Mouse (Mus musculus): ENCODE results near the gene Cnnm3. TPM values are rescaled to one million over a fixed set of nuclear protein-coding genes. Genes with fewer than 3 reads are reported as not detected.

The Cnnm3 gene
- 3.9 and 4.6 TPM in 2 replicates for polyA plus RNA-seq (2015; fragmentation: Nextera tagmentation; extraction: Ambion mirVana)

DNA sequence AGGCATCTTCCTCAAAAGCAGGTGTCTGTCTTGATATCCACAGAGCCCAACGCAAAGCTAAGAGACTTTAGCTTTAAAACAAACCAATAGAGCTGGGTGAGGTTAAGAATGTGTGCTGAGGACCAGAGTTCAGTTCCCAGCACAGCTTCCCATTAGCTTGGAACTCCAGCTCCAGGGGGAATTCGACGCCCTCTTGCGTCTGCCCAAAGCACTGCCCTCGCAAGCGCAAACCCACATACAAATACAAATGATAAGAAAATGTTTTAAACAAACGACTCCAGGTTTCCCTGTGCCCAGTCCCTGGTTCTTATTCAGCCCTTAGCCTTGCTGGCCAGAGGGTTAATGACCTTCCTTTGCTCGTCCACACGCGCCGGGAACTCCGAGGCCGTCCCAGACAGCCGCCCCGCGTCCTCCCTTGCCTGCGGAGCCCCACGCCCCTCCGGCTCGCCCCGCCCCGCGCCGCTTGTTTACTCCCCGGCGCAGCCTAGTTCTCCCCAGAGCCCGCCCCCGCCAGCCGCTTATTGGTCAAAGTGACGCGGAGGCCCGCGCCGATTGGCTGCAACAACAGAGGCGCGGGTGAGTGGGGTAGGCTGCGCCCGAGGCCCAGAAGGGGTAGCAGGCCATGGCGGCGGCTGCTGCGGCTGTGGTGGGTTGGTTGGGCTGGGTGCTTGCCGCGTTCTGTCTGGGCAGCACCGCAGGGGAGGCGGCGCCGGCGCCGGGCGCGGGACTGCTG lies at the start of gene Cnnm3:
Gene Cnnm3, plus strand, starts transcription at position 579 of the 733 bp plus-strand sequence.

DNA sequence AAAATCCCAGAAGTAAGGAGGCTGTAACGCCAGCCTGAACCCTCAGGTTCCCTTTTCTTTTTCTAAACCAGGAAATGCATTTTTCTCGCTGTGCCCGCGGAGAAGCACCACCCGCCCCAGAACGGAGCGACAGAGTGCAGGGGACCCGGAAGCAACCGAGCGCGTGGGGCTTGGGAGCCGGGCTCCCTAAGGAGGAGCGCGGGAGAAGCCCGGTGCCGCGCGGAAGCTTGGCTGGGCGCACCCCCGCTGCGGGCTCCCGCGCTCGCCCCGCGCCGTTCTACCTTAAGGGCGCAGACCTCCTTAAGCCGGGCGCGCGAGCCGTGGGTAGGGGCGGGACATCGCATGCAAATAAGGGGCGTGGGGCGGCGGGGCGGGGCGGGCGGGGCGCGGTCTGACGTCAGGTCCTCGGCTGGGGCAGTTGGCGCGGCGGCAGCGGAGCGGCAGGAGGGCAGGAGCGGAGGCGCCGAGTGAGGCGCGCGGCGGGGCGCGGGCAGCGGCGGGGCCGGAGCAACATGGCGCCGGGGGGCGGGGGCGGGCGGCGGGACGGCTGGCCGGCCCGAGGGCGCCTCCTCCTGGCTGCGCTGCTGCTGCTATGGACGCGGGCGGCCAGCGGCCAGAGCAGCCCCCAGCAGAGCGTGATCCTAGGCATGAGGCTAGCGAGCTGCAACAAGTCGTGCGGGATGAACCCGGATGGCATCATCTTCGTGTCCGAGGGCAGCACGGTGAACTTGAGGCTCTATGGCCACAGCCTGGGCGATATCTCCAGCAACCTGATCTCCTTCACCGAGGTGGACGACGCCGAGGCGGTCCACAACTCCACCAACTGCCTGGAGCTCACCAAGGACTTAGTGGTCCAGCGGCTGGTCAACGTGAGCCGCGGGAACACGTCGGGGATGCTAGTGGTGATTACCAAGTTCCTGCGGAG lies 40.2 kb upstream of the Cnnm3 start, which contains the start of gene Cnnm4:
Gene Cnnm4, plus strand, starts transcription at position 440 of the 925 bp plus-strand sequence.

DNA sequence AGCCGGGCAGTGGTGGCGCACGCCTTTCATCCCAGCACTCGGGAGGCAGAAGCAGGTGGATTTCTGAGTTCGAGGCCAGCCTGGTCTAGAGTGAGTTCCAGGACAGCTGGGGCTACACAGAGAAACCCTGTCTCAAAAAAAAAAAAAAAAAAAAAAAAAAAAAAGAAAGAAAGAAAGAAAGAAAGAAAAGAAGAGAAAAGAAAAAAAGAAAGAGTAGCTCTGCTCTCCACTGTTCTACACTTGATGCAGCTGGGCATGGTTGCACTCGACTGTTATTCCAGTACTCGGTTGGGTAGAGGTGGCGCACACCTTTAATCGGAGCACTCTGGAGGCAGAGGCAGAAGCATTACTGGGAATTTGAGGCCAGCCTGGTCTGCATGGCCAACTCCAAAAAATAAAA lies 25.1 kb downstream of the Cnnm3 start, which contains the start of gene Ankrd23:
Gene Ankrd23, minus strand, starts transcription at position 101 of the 400 bp plus-strand sequence.

DNA sequence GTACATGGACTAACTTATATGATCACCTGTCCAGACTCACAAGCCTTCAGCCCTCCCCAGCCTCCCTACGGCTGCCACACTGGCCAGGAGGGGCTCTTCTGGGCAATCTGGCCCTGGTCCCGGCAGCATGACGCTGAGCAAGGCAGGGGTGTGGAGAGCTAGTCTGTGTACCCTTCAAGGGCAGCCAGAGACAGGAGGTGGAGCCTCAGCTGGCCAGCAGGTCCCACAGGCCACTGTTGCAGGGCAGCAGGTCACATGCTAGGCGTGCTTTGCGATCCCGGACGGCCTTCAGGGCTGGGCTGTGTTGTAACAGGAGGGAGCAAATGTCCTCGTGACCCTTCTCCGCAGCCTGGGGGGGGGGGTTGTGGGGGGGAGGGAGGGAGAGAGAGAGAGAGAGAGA lies 27.5 kb downstream of the Cnnm3 start, which contains the start of gene Gm42417:
Gene Gm42417, minus strand, starts transcription at position 244 of the 400 bp plus-strand sequence.

DNA sequence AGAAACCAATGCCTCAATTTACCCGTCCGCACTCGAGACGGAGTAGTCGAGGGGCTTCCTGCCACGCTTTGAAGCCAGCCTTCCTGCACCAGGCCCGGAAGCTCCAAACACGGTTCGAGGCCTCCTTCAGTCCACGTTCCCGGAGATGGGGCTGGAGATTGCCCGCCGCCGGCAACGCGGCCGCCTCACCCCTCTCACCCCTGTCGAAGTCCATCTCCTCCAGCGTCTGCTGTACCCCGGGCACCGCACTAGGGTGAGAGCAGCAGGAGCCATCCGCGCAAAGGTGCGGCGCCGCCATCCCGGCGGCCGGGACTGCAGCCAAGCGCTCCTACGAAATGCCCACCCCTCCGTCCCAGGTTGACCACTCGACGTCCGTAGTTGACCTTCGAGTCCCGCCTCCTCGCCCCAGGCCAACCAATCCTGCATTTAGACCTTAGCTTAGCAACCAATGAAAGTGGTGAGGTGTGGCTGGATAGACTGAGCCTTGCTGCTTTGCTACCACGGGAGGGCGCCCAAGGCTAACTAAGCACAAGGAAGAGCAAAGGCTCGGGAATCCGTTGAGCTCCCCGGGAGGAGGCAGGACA lies 35.3 kb downstream of the Cnnm3 start, which contains the start of gene Ankrd39:
Gene Ankrd39, minus strand, starts transcription at position 558 of the 584 bp plus-strand sequence.

DNA sequence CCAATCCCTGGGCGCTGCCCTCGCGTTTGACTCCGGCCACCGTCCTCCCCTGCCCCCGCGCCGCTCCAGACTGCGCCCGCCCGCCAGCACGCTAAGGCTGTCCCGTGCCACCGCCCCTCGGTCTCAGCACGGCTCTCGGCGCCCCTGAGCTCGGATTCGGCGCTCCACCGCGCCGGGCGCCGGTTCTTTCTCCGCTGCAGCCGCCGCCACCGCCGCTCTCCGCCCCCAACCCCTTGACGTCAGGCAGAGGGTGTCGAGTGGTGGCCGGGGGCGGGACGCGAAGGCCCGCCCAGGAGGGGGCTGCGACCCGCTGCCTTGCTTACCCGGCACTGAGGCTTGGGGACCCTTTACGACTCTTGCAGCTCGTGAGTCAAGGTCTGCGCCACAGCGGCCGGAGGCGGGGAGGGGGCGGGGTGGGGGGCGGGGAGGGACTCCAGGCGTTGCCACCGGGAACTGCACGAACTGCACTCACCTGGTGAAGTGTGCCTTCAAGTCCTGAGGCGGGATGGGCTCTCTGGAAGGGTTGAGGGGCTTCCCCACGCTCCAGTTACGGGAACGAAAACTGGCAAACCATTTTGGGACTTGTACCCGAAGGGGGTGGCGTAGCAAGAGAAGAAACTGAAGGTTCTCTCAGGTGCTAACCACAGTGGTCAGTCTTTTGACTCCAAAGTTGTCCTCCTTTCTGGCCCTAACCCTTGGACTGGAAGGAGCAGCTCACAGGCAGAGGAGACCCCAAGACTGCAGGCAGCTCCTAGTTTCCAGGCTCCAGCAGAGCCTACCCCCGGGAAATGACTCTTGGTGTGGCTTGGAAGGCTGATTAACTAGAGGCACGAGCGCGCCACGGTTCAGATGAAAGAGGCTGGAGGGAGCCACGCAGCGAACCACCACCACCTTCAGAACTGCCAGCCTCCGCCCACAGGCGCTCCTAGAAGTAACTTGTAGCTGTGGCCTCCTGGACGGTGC lies 46.6 kb downstream of the Cnnm3 start, which contains the start of gene Sema4c:
Gene Sema4c, minus strand, starts transcription at position 319 of the 963 bp plus-strand sequence.

Small RNA genes within 50 kb of the gene (microRNA-seq; reads per million reads assigned to microRNA genes)
- gene Gm47280 (ENCODE audit: borderline replicate concordance, insufficient number of aligned reads) = not detected

Other genes starting within 250 kb of the Cnnm3 start
- gene Neurl3, start 237.2 kb upstream of the Cnnm3 start, polyA plus RNA-seq (2015; fragmentation: Nextera tagmentation; extraction: Ambion mirVana) = 3.2 and 4.5 TPM in 2 replicates
- gene Arid5a, start 204.1 kb upstream of the Cnnm3 start, polyA plus RNA-seq (2015; fragmentation: Nextera tagmentation; extraction: Ambion mirVana) = 3.6 and 5.7 TPM in 2 replicates
- gene Kansl3, start 142.7 kb upstream of the Cnnm3 start, polyA plus RNA-seq (2015; fragmentation: Nextera tagmentation; extraction: Ambion mirVana) = 24.2 and 34.4 TPM in 2 replicates
- gene Fer1l5, start 139.6 kb upstream of the Cnnm3 start, polyA plus RNA-seq (2015; fragmentation: Nextera tagmentation; extraction: Ambion mirVana) = 0.39 and 0.51 TPM in 2 replicates
- 23.1 and 36.0 TPM in 2 replicates for gene Lman2l, start 66.6 kb upstream of the Cnnm3 start, polyA plus RNA-seq (2015; fragmentation: Nextera tagmentation; extraction: Ambion mirVana)
- gene Cnnm4, start 40.2 kb upstream of the Cnnm3 start, polyA plus RNA-seq (2015; fragmentation: Nextera tagmentation; extraction: Ambion mirVana) = 4.1 and 6.3 TPM in 2 replicates
- gene Ankrd23, start 25.0 kb downstream of the Cnnm3 start, polyA plus RNA-seq (2015; fragmentation: Nextera tagmentation; extraction: Ambion mirVana) = 5.6 and 17.0 TPM in 2 replicates
- 0.20 and 0.50 TPM in 2 replicates for gene Gm42417, start 27.6 kb downstream of the Cnnm3 start, polyA plus RNA-seq (2015; fragmentation: Nextera tagmentation; extraction: Ambion mirVana)
- 22.3 and 26.6 TPM in 2 replicates for gene Ankrd39, start 35.6 kb downstream of the Cnnm3 start, polyA plus RNA-seq (2015; fragmentation: Nextera tagmentation; extraction: Ambion mirVana)
- gene Sema4c, start 46.5 kb downstream of the Cnnm3 start, polyA plus RNA-seq (2015; fragmentation: Nextera tagmentation; extraction: Ambion mirVana) = 8.9 and 11.4 TPM in 2 replicates
- gene Fam178b, start 171.3 kb downstream of the Cnnm3 start, polyA plus RNA-seq (2015; fragmentation: Nextera tagmentation; extraction: Ambion mirVana) = 0.99 and 1.3 TPM in 2 replicates
- gene Cox5b, start 179.6 kb downstream of the Cnnm3 start, polyA plus RNA-seq (2015; fragmentation: Nextera tagmentation; extraction: Ambion mirVana) = 622 and 782 TPM in 2 replicates
- gene 4933424G06Rik, start 198.3 kb downstream of the Cnnm3 start, polyA plus RNA-seq (2015; fragmentation: Nextera tagmentation; extraction: Ambion mirVana) = 0.23 and 0.77 TPM in 2 replicates
- gene Actr1b, start 202.6 kb downstream of the Cnnm3 start, polyA plus RNA-seq (2015; fragmentation: Nextera tagmentation; extraction: Ambion mirVana) = 70.4 and 83.2 TPM in 2 replicates
- 0.54 and 0.81 TPM in 2 replicates for gene Zap70, start 249.9 kb downstream of the Cnnm3 start, polyA plus RNA-seq (2015; fragmentation: Nextera tagmentation; extraction: Ambion mirVana)

Measured in adrenal gland, postnatal 0 days (tissue).